Mouse (Mus musculus) adrenal gland, postnatal 0 days (tissue): Measurements from ENCODE around the gene Gm14327. TPM values are rescaled to one million over a fixed set of nuclear protein-coding genes. Genes with fewer than 3 reads are reported as not detected.

Experiments used
- polyA plus RNA-seq: library from polyadenylated mRNA; unstranded; fragments of >200 nt; fragmentation: Nextera tagmentation; extraction: Ambion mirVana; gene quantifications from 2 replicates; pipeline ENCODE4 v1.2.1, GENCODE M21; 2015

The Gm14327 gene
- 11.3 and 23.5 TPM in 2 replicates for polyA plus RNA-seq

GRCm38 (mm10) chr2:177897046-177897578 is at the start of gene Gm14327:
Gm14327 (plus strand) TSS chr2:177897096.

GRCm38 (mm10) chr2:177925563-177926103 is 28.7 kb downstream of the Gm14327 start, which contains the start of gene Zfp972:
Zfp972 (minus strand) TSS chr2:177925613.

Other genes starting within 250 kb of the Gm14327 start
- 6.3 and 9.0 TPM in 2 replicates for gene Gm14322, start 137.8 kb upstream of the Gm14327 start, polyA plus RNA-seq
- 62.4 and 115 TPM in 2 replicates for gene Gm14325, start 56.8 kb upstream of the Gm14327 start, polyA plus RNA-seq
- not detected in 2 replicates for gene Zfp972, start 28.5 kb downstream of the Gm14327 start, polyA plus RNA-seq
- gene Gm14326, start 60.2 kb downstream of the Gm14327 start, polyA plus RNA-seq, result 27.8 and 48.6 TPM in 2 replicates
- gene Zfp971, start 126.2 kb downstream of the Gm14327 start, polyA plus RNA-seq, result 22.4 and 41.8 TPM in 2 replicates
- 22.9 and 49.6 TPM in 2 replicates for gene Zfp931, start 181.4 kb downstream of the Gm14327 start, polyA plus RNA-seq
- gene Phactr3, start 221.9 kb downstream of the Gm14327 start, polyA plus RNA-seq, result 5.3 and 14.1 TPM in 2 replicates